Mouse (Mus musculus) embryonic facial prominence, embryonic 13.5 days (tissue): ENCODE data around the gene Pxdn. TPM values are rescaled to one million over a fixed set of nuclear protein-coding genes. Genes with fewer than 3 reads are reported as not detected.

Source experiments
- ATAC-seq: fragments of 200-750 bp; cut with Nextera tagmentation; 2 replicates; pipeline ENCODE4 v1.8.0; 2017; ENCODE audit warnings: low read depth; ENCODE audit not compliant: insufficient number of reproducible peaks, insufficient read depth, low FRiP score, low TSS enrichment
- H3K27ac ChIP-seq: fragments of 300-500 bp; sonication (generic); 2 replicates; pipeline ENCODE4 v1.5.1; 2015; ENCODE audit warnings: moderate library complexity, mild to moderate bottlenecking, inconsistent platforms
- H3K27me3 ChIP-seq: fragments of 300-500 bp; sonication (generic); 2 replicates; pipeline ENCODE4 v1.6.1; 2015; ENCODE audit warnings: mild to moderate bottlenecking, inconsistent platforms
- H3K36me3 ChIP-seq: fragments of 300-500 bp; sonication (generic); 2 replicates; pipeline ENCODE4 v1.6.1; 2015; ENCODE audit warnings: mild to moderate bottlenecking, inconsistent platforms
- H3K4me1 ChIP-seq: fragments of 300-500 bp; sonication (generic); 2 replicates; pipeline ENCODE4 v1.6.1; 2015; ENCODE audit warnings: inconsistent platforms
- H3K4me2 ChIP-seq: fragments of 300-500 bp; sonication (generic); 2 replicates; pipeline ENCODE4 v1.6.1; 2015; ENCODE audit warnings: moderate library complexity, mild to moderate bottlenecking, inconsistent platforms
- H3K4me3 ChIP-seq: fragments of 300-500 bp; sonication (generic); 2 replicates; pipeline ENCODE4 v1.5.1; 2015; ENCODE audit warnings: mild to moderate bottlenecking, inconsistent platforms
- H3K9ac ChIP-seq: fragments of 300-500 bp; sonication (generic); 2 replicates; pipeline ENCODE4 v1.6.1; 2015; ENCODE audit warnings: mild to moderate bottlenecking, inconsistent platforms
- H3K9me3 ChIP-seq: fragments of 300-500 bp; sonication (generic); 2 replicates; pipeline ENCODE4 v1.6.1; 2016; ENCODE audit warnings: inconsistent platforms
- WGBS: fragments of 180-500 bp; shearing (Covaris S2); methylation state at CpG from one replicate; pipeline ENCODE4 v1.1.7; 2015; ENCODE audit warnings: mixed read lengths; 5-methylcytosine and 5-hydroxymethylcytosine counted together
- polyA plus RNA-seq: library from polyadenylated mRNA; unstranded; fragments of >200 nt; fragmentation: Nextera tagmentation; extraction: Ambion mirVana; gene quantifications from 2 replicates; pipeline ENCODE4 v1.2.1, GENCODE M21; 2015

Pxdn gene
- polyA plus RNA-seq, 1 experiment from 2014 or later, result 90.1 TPM

DNA sequence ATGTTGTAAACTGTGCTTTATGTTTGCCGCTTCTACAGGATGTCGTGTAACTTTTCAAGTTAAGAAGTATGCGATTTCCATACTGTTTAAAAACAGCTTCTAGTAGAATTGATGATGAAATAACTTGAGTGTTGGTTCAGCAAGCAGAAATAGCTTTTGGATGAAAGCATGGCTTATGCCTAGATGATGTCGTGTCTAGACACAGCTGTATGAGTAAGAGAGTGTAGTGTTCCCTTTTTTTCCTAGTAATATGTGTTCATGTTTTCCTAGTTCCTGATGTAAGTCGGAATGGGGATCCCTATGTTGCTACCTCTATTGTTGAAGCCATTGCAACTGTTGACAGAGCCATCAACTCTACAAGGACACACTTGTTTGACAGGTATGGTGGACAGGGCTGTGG is 61.5 kb downstream of the Pxdn start:
- Histone ChIP-seq H3K9ac (no peak overlapping the region), H3K27me3 (no peaks in the 10 kb centered on the region), H3K4me3 (no peak overlapping the region), H3K4me1 (no peaks in the 10 kb centered on the region), H3K27ac (no peak overlapping the region), H3K36me3 (peaks cover 95% of the 10 kb centered on the region), H3K4me2 (no peak overlapping the region), H3K9me3 (no peaks in the 10 kb centered on the region)
- ATAC-seq, result no peak
- 90% methylated on average over 5 of the region's 5 CpGs for WGBS

GRCm38 (mm10) chr12:30001951-30002350 is 64.5 kb downstream of the Pxdn start:
- no peaks in the 10 kb centered on the region for H3K4me1 ChIP-seq
- ATAC-seq, result no peak
- WGBS, result 97% methylated on average over 16 of the region's 16 CpGs
- no peaks in the 10 kb centered on the region for H3K9me3 ChIP-seq
- no peak overlapping the region for H3K4me3 ChIP-seq
- H3K36me3 ChIP-seq, result peaks cover 91% of the 10 kb centered on the region
- H3K4me2 ChIP-seq, result no peak overlapping the region
- no peaks in the 10 kb centered on the region for H3K27me3 ChIP-seq
- H3K27ac ChIP-seq, result no peak overlapping the region
- no peak overlapping the region for H3K9ac ChIP-seq

GRCm38 (mm10) chr12:30003680-30004364 is 66.4 kb downstream of the Pxdn start:
- Histone ChIP-seq H3K9ac (no peak overlapping the region), H3K9me3 (no peaks in the 10 kb centered on the region), H3K4me3 (no peak overlapping the region), H3K4me1 (no peaks in the 10 kb centered on the region), H3K27me3 (no peaks in the 10 kb centered on the region), H3K4me2 (no peak overlapping the region), H3K27ac (no peak overlapping the region), H3K36me3 (peaks cover 89% of the 10 kb centered on the region)
- no peak for ATAC-seq
- WGBS, result 88% methylated on average over 14 of the region's 14 CpGs

DNA sequence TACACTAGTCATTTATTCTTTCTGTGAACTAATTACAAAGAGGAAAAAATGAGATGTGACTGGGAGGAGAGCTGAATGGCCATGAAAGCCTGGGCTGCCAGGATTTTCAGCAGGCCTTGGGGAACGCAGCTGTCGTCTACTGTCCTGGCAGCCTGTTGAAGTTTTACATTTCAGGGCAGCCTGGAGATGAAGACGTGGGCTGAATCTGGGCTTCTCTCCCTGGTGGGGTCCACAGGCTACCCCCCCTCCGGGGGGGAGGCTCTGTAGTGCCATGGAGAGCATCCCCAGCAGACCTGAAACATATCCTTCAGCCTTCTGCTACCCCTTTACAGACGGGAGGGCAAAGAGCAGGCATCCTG is 66.9 kb downstream of the Pxdn start:
- H3K27me3 ChIP-seq, result no peaks in the 10 kb centered on the region
- H3K9ac ChIP-seq, result no peak overlapping the region

DNA sequence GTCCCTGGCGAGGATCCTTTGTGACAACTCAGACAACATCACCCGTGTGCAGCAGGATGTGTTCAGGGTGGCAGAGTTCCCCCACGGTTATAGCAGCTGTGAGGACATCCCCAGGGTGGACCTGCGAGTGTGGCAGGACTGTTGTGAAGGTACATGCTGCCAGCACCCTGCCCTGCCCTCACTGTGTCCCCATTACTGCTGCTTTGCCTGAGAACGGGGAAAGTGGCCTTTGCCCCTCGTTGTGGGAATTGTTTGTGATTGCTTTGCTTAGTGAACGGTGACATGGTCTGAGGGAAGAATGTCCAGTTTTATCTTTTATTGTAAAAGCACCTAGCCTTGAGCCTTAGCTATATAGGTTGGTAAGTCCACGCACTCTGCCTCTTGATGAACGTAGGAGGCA is 69.2 kb downstream of the Pxdn start:
- Histone ChIP-seq H3K4me3 (no peak overlapping the region), H3K4me1 (no peaks in the 10 kb centered on the region), H3K27ac (no peak overlapping the region), H3K27me3 (no peaks in the 10 kb centered on the region), H3K9ac (no peak overlapping the region), H3K4me2 (no peak overlapping the region), H3K36me3 (peaks cover 85% of the 10 kb centered on the region), H3K9me3 (no peaks in the 10 kb centered on the region)
- WGBS, result 79% methylated on average over 9 of the region's 9 CpGs
- no peak for ATAC-seq

More for the DNA sequence above, 66.9 kb downstream of the Pxdn start:
- no peaks in the 10 kb centered on the region for H3K9me3 ChIP-seq
- peaks cover 89% of the 10 kb centered on the region for H3K36me3 ChIP-seq
- WGBS, result 86% methylated on average over 5 of the region's 5 CpGs
- ATAC-seq, result no peak
- H3K4me1 ChIP-seq, result no peaks in the 10 kb centered on the region
- no peak overlapping the region for H3K4me3 ChIP-seq
- H3K4me2 ChIP-seq, result no peak overlapping the region
- no peak overlapping the region for H3K27ac ChIP-seq

DNA sequence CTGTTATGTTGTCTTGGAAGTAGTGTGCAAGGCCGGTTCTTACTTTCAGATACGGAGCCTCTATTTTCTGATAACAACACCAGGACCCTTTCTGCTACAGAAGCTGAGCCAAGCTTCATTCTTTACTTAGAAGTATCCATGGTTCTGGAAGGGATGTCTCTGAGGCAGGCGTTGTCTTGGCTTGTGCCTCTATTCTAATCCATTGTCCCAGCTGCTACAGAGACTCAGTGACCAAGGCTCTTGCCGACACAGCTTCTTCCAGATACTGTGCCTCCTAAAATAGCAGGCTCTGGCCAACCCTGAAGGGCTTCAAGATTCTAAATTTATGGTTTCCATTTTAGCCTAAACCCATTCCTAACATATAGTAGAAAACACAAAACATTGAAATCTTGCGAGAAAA is 71.3 kb downstream of the Pxdn start:
- 94% methylated on average over 5 of the region's 5 CpGs for WGBS
- Histone ChIP-seq H3K4me3 (no peak overlapping the region), H3K27ac (no peak overlapping the region), H3K36me3 (peaks cover 85% of the 10 kb centered on the region), H3K4me2 (no peak overlapping the region), H3K9me3 (no peaks in the 10 kb centered on the region), H3K4me1 (no peaks in the 10 kb centered on the region), H3K9ac (no peak overlapping the region), H3K27me3 (no peaks in the 10 kb centered on the region)
- no peak for ATAC-seq

DNA sequence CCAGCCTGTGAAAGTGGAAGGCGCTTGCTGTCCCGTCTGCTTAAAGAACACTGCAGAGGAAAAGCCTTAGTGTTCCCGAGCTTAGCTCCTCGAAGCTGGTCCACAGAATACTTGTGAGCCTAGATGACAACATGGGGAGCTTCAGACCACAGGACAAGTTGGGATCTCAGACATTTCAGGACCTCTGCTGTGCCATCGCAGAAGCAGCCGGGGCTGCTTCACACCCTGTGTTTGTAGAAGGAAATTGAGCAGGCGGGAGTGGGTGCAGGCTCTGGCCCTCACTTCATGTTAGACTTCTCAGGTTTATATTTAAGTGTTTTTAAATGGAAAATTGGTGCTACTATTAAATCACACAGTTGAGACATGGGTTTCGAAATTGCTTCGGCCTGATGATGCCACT is 78.1 kb downstream of the Pxdn start:
- no peaks in the 10 kb centered on the region for H3K27me3 ChIP-seq
- no peaks in the 10 kb centered on the region for H3K9me3 ChIP-seq
- ATAC-seq, result no peak
- no peak overlapping the region for H3K4me3 ChIP-seq
- peaks cover 86% of the 10 kb centered on the region for H3K36me3 ChIP-seq
- H3K27ac ChIP-seq, result no peak overlapping the region
- H3K4me1 ChIP-seq, result no peaks in the 10 kb centered on the region
- WGBS, result 88% methylated on average over 9 of the region's 9 CpGs
- H3K9ac ChIP-seq, result no peak overlapping the region
- H3K4me2 ChIP-seq, result no peak overlapping the region

GRCm38 (mm10) chr12:30017131-30017530 is 79.7 kb downstream of the Pxdn start:
- no peaks in the 10 kb centered on the region for H3K9me3 ChIP-seq
- no peaks in the 10 kb centered on the region for H3K27me3 ChIP-seq
- no peak overlapping the region for H3K4me3 ChIP-seq
- no peak overlapping the region for H3K4me2 ChIP-seq
- no peaks in the 10 kb centered on the region for H3K4me1 ChIP-seq
- no peak for ATAC-seq
- no peak overlapping the region for H3K9ac ChIP-seq
- peaks cover 70% of the 10 kb centered on the region for H3K36me3 ChIP-seq
- no peak overlapping the region for H3K27ac ChIP-seq
- 81% methylated on average over 3 of the region's 3 CpGs for WGBS

DNA sequence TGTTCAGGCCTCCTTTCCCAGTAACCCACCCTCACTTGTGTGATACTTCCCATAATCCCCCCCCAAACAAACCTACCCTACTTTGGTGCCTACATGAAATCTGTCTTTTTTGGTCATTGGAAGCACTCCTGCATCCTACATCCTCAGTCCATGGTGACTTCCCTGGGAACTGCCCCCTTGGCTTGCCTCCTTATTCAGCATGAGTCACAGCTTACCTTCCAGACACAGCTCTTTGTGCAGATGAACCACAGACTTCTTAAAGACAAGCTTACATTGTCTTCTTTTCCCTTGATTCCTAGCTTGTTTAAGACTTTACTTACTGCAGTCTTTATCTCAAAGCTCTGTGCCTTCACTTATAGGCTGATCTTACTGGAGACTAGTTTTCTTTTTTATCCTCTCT is 83.0 kb downstream of the Pxdn start:
- Histone ChIP-seq H3K9ac (no peak overlapping the region), H3K4me2 (no peak overlapping the region), H3K9me3 (no peaks in the 10 kb centered on the region), H3K27ac (no peak overlapping the region), H3K4me1 (peaks cover 5% of the 10 kb centered on the region), H3K36me3 (peaks cover 37% of the 10 kb centered on the region), H3K4me3 (no peak overlapping the region), H3K27me3 (no peaks in the 10 kb centered on the region)
- no peak for ATAC-seq

- Histone ChIP-seq H3K4me3 (no peak overlapping the region), H3K4me1 (peaks cover 12% of the 10 kb centered on the region), H3K36me3 (peaks cover 9% of the 10 kb centered on the region), H3K4me2 (no peak overlapping the region), H3K9me3 (no peaks in the 10 kb centered on the region), H3K9ac (no peak overlapping the region), H3K27ac (no peak overlapping the region), H3K27me3 (no peaks in the 10 kb centered on the region)
- 21% methylated on average over 3 of the region's 3 CpGs for WGBS
- ATAC-seq, result no peak
Measured at GRCm38 (mm10) chr12:30023491-30023890, 86.1 kb downstream of the Pxdn start.

DNA sequence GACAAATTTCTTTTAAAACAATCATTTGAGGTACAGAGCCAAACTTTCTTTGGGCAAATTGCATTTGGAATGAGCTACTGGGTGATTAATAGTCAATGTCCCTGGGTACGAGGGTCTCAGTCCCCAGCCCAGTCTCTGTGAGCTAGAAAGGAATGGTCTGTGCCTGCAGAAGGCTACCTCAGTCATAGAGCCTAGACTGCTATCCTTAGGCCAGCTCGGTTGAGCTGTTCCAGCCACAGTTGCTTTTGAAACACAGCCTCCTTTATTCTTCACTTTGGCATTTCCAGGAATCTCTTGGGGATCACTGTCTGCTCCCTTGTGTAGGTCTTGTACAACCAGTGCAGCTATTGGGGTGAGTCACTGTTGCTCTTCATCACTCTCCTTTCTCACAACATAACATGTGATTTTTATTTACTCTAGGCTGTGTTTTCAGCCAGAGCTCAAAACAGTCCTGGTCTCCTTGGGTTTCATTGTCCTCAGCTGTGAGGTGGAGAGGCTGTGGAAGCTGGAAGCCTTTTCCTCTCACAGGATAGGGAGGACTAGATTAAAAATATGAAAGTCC is 86.9 kb downstream of the Pxdn start:
- no peaks in the 10 kb centered on the region for H3K9me3 ChIP-seq
- H3K4me3 ChIP-seq, result no peak overlapping the region
- peaks cover 5% of the 10 kb centered on the region; the same call in 1 of the 2 replicates for H3K36me3 ChIP-seq
- no peak overlapping the region for H3K27ac ChIP-seq
- no peaks in the 10 kb centered on the region for H3K27me3 ChIP-seq
- peaks cover 12% of the 10 kb centered on the region for H3K4me1 ChIP-seq
- 37% methylated on average over 2 of the region's 2 CpGs for WGBS
- no peak overlapping the region for H3K9ac ChIP-seq
- ATAC-seq, result no peak
- H3K4me2 ChIP-seq, result no peak overlapping the region

GRCm38 (mm10) chr12:30027721-30028340 is 90.4 kb downstream of the Pxdn start:
- Histone ChIP-seq H3K9ac (no peak overlapping the region), H3K27me3 (no peaks in the 10 kb centered on the region), H3K4me3 (no peak overlapping the region), H3K9me3 (no peaks in the 10 kb centered on the region), H3K36me3 (no peaks in the 10 kb centered on the region), H3K4me1 (peaks cover 12% of the 10 kb centered on the region), H3K4me2 (no peak overlapping the region), H3K27ac (no peak overlapping the region)
- 27% methylated on average over 3 of the region's 3 CpGs for WGBS
- ATAC-seq, result no peak
